ENCODE assay signal across 13 mouse cellular contexts in the genomic region with DNA sequence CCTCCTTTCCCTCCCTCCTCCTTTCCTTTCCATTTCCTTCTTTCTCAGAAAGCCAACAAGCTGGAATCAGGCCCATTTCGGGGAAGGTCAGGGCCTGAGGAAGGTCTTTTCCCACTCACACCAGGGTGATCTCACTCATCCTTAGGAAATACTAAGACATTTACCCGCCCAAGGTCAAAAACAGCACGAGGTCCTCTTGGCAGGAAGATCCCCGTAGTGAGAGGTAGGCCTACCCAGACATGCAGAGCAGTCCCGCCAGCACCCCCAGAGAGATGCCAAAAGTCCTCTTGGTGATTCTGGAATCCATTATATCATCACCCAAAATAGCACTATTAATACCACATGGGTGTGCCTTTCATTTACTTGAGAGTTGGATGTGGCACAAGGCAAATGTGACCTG. TPM values are rescaled to one million over a fixed set of nuclear protein-coding genes. Genes with fewer than 3 reads are reported as not detected.
DNase-seq lines count a peak whose midpoint lies in the region; ATAC-seq and TF ChIP-seq lines count a peak whose summit lies in the region.
"Had no signal": no experiment of that assay in that cellular context is flagged by ENCODE, and none has a peak within 500 bp of the region (broad histone marks: within the 10 kb centered on the region; RNA-seq: fewer than 3 reads in every experiment).

No protein-coding gene starts in this region.

- no peak for TF ChIP-seq CTCF in gastrocnemius, adult 2 months (IDR thresholded peaks at IDR 0.05)

- H3K4me3 ChIP-seq in heart, embryonic 12.5 days = no peak overlapping the region
- H3K4me3 ChIP-seq in gastrocnemius, adult 2 months = no peak overlapping the region
- H3K4me3 ChIP-seq in hindbrain, embryonic 12.5 days = no peak overlapping the region
- H3K4me3 ChIP-seq: hindbrain, embryonic 13.5 days had no signal

- no peak overlapping the region for H3K4me2 ChIP-seq in heart, embryonic 12.5 days
- H3K4me2 ChIP-seq in hindbrain, embryonic 12.5 days (replicated peaks) = no peak overlapping the region
- H3K4me2 ChIP-seq: hindbrain, embryonic 13.5 days; liver, embryonic 11.5 days had no signal

- H3K9me3 ChIP-seq in heart, embryonic 12.5 days (replicated peaks) = no peaks in the 10 kb centered on the region
- H3K9me3 ChIP-seq in hindbrain, embryonic 12.5 days (replicated peaks) = no peaks in the 10 kb centered on the region
- H3K9me3 ChIP-seq: hindbrain, embryonic 13.5 days had no signal

- no peaks in the 10 kb centered on the region for H3K36me3 ChIP-seq in heart, embryonic 12.5 days
- H3K36me3 ChIP-seq in hindbrain, embryonic 12.5 days = no peaks in the 10 kb centered on the region
- H3K36me3 ChIP-seq: hindbrain, embryonic 13.5 days had no signal

- peak; percentile 97 for DNase-seq in heart, adult 11 months
- DNase-seq in adrenal gland, adult 2 months = peak; percentile 73
- DNase-seq in gastrocnemius, adult 2 months = peak; percentile 83
- DNase-seq in heart, postnatal 14 days = peak; percentile 41 to 61
- no peak for DNase-seq in thymus, postnatal 36 days
- DNase-seq in spleen, postnatal 14 days (ENCODE audit: low spot score in 2 of 2) = no peak
- DNase-seq: right cerebral cortex, adult 18-20 months; thymus, postnatal 25 days had no signal

- peaks cover 7% of the 10 kb centered on the region for H3K4me1 ChIP-seq in heart, embryonic 12.5 days (replicated peaks)
- H3K4me1 ChIP-seq in hindbrain, embryonic 12.5 days = no peaks in the 10 kb centered on the region
- H3K4me1 ChIP-seq: hindbrain, embryonic 13.5 days had no signal

- WGBS in heart, embryonic 12.5 days = 48% methylated on average over 5 of the region's 5 CpGs
- WGBS in hindbrain, embryonic 12.5 days = 72% methylated on average over 5 of the region's 5 CpGs

- H3K27me3 ChIP-seq in heart, embryonic 12.5 days (replicated peaks) = peaks cover 5% of the 10 kb centered on the region; the same call in 1 of the 2 replicates
- H3K27me3 ChIP-seq in hindbrain, embryonic 12.5 days = no peaks in the 10 kb centered on the region
- H3K27me3 ChIP-seq: hindbrain, embryonic 13.5 days had no signal

- no peak overlapping the region for H3K27ac ChIP-seq in heart, embryonic 12.5 days (ENCODE audit: poor library complexity, severe bottlenecking)
- peak overlapping the region; percentile 66 for H3K27ac ChIP-seq in gastrocnemius, adult 2 months
- H3K27ac ChIP-seq in hindbrain, embryonic 12.5 days = no peak overlapping the region
- H3K27ac ChIP-seq: hindbrain, embryonic 13.5 days had no signal

- intact Hi-C loops in gastrocnemius, adult 2 months (cut with DNase I) = no loop called here
- intact Hi-C loops in heart, postnatal 14 days (cut with DNase I) = no loop called here

- no peak overlapping the region for H3K9ac ChIP-seq in heart, embryonic 12.5 days
- no peak overlapping the region for H3K9ac ChIP-seq in hindbrain, embryonic 12.5 days
- H3K9ac ChIP-seq: hindbrain, embryonic 13.5 days had no signal

- no peak for ATAC-seq in heart, embryonic 12.5 days (ENCODE audit: insufficient number of reproducible peaks, low FRiP score)
- ATAC-seq in hindbrain, embryonic 12.5 days (ENCODE audit: low FRiP score) = no peak
- ATAC-seq: midbrain, embryonic 16.5 days had no signal

RNA-seq across cellular contexts. Expression of gene Emp1, which starts 36.5 kb away (rescaled TPM):
- 28.0 and 30.2 TPM in 2 replicates for polyA plus RNA-seq in heart, embryonic 12.5 days (2016; fragmentation: Nextera tagmentation; extraction: Ambion mirVana)
- total RNA-seq in adrenal gland, adult 2 months (2021) = 10 to 100 TPM; 24.5 to 42.8 TPM
- 22.8 and 25.8 TPM in 2 replicates for polyA plus RNA-seq in adrenal gland, adult 2 months (2012; rRNA removed)
- 10 to 100 TPM; 20.3 to 60.2 TPM for total RNA-seq in gastrocnemius, adult 2 months (2021)
- total RNA-seq in heart, postnatal 14 days (2021) = 100 to 1,000 TPM; 102 to 124 TPM
- 19.4 and 22.2 TPM in 2 replicates for polyA plus RNA-seq in hindbrain, embryonic 12.5 days (2016; fragmentation: Nextera tagmentation; extraction: Ambion mirVana)

Comparison
In these comparisons a context has a peak if more than half of its experiments do, and no peak if none do; other contexts are left out.
1. DNase-seq: peak in heart, adult 11 months (single experiment), adrenal gland, adult 2 months (single experiment), gastrocnemius, adult 2 months (single experiment) and heart, postnatal 14 days (2 of 2); none in thymus, postnatal 36 days (0 of 2) and spleen, postnatal 14 days (0 of 2).